Mouse (Mus musculus): ENCODE data around the gene Twf2. TPM values are rescaled to one million over a fixed set of nuclear protein-coding genes. Genes with fewer than 3 reads are reported as not detected.

Twf2 gene
- polyA plus RNA-seq, 1 experiment: 54.7 TPM

DNA sequence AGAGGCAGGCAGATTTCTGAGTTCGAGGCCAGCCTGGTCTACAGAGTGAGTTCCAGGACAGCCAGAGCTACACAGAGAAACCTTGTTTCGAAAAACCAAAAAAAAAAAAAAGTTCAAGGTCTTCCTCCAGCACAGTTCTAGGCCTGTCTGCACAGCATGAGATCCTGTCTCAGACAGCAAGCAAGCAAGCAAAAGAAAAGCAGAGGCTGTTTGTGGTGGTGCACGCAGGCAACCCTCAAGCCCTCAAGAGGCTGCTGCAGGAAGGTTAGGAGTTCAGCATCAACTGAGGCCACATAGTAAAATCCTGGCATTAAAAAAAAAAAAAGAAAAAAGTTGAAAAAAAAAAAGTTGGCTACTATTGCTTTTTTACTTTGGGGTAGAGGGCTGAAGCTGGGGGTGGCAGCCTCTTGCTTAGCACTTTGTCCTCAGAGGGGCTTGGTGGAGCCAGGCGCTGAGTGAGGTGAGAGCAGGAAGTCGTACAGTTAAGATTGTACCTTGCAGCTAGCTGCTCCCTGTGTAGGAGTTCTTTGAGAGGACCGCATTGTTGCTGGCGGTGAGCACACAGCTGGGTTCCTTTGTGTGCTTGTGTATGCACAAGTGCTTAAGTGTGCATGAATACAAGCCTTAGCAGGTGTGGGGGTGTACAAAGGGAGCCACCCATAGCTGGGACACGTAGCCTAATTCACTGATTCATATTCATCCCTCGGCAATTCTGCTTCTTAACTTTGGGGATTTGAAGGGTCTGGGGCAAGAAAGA lies 8.1 kb downstream of the Twf2 start:
- H3K79me2 ChIP-seq (ENCODE audit: control insufficient read depth, insufficient read depth): no peaks in the 10 kb centered on the region
- H3K27me3 ChIP-seq (ENCODE audit: control insufficient read depth, insufficient read depth, insufficient read length): no peaks in the 10 kb centered on the region
- H3K79me3 ChIP-seq (ENCODE audit: low read depth): no peaks in the 10 kb centered on the region
- no peak overlapping the region for H3ac ChIP-seq (ENCODE audit: control insufficient read depth, insufficient read length, low read depth)
- H3K36me3 ChIP-seq (ENCODE audit: control insufficient read depth, insufficient read depth): peaks cover 7% of the 10 kb centered on the region
- TF ChIP-seq CTCF (IDR thresholded peaks at IDR 0.05; ENCODE audit: control insufficient read depth, insufficient read depth, insufficient read length) (no peak), MYOD1 (IDR thresholded peaks at IDR 0.05; ENCODE audit: control insufficient read depth, insufficient read length, low read depth) (no peak), MYOG (IDR thresholded peaks at IDR 0.05; ENCODE audit: control insufficient read depth, extremely low read depth, insufficient read length) (no peak), FOSL1 (IDR thresholded peaks at IDR 0.05; ENCODE audit: insufficient read depth, low read length, poor library complexity, severe bottlenecking) (no peak), USF1 (IDR thresholded peaks at IDR 0.05; ENCODE audit: low read depth) (no peak), CEBPB (IDR thresholded peaks at IDR 0.05; ENCODE audit: low read depth) (no peak), MAX (IDR thresholded peaks at IDR 0.05) (no peak)
- no peak overlapping the region for H3K4me3 ChIP-seq (ENCODE audit: insufficient read depth, poor library complexity, severe bottlenecking)

- TF ChIP-seq MYOD1 (IDR thresholded peaks at IDR 0.05; ENCODE audit: control insufficient read depth, insufficient read length, low read depth) (no peak), CEBPB (IDR thresholded peaks at IDR 0.05; ENCODE audit: low read depth) (peak; percentile 4), USF1 (IDR thresholded peaks at IDR 0.05; ENCODE audit: low read depth) (peak; percentile 7), CTCF (IDR thresholded peaks at IDR 0.05; ENCODE audit: control insufficient read depth, insufficient read depth, insufficient read length) (peak; percentile 100)
- no peak overlapping the region for H3K4me3 ChIP-seq (ENCODE audit: insufficient read depth, poor library complexity, severe bottlenecking)
- H3ac ChIP-seq (ENCODE audit: control insufficient read depth, insufficient read length, low read depth): peak overlapping the region; percentile 16
Observed at GRCm38 (mm10) chr9:106211680-106212593, 9.0 kb downstream of the Twf2 start.

DNA sequence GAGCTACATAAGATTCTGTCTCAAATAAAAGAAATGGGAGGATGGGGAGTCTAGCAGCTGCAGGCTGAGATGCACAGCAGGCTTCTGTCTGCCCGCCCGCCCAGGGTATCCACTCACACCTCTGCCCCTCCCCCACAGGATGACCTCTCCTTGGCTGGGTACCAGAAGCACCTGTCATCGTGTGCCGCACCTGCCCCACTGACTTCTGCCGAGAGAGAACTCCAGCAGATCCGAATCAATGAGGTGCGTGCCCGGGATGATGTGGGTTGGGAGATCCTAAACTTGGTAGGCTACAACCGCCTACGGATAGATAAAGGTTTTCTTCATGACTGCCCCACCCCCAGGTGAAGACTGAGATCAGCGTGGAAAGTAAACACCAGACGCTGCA lies 9.7 kb downstream of the Twf2 start:
- H3K79me3 ChIP-seq (ENCODE audit: low read depth): no peaks in the 10 kb centered on the region
- no peaks in the 10 kb centered on the region for H3K27me3 ChIP-seq (ENCODE audit: control insufficient read depth, insufficient read depth, insufficient read length)
- no peak overlapping the region for H3ac ChIP-seq (ENCODE audit: control insufficient read depth, insufficient read length, low read depth)
- no peak for TF ChIP-seq MYOD1 (IDR thresholded peaks at IDR 0.05; ENCODE audit: control insufficient read depth, insufficient read length, low read depth)
- TF ChIP-seq MAX (IDR thresholded peaks at IDR 0.05): no peak
- TF ChIP-seq CEBPB (IDR thresholded peaks at IDR 0.05; ENCODE audit: low read depth): no peak
- no peak for TF ChIP-seq FOSL1 (IDR thresholded peaks at IDR 0.05; ENCODE audit: insufficient read depth, low read length, poor library complexity, severe bottlenecking)
- TF ChIP-seq MYOG (IDR thresholded peaks at IDR 0.05; ENCODE audit: control insufficient read depth, extremely low read depth, insufficient read length): no peak
- no peak for TF ChIP-seq USF1 (IDR thresholded peaks at IDR 0.05; ENCODE audit: low read depth)
- no peak for TF ChIP-seq CTCF (IDR thresholded peaks at IDR 0.05; ENCODE audit: control insufficient read depth, insufficient read depth, insufficient read length)
- peaks cover 7% of the 10 kb centered on the region for H3K36me3 ChIP-seq (ENCODE audit: control insufficient read depth, insufficient read depth)
- no peaks in the 10 kb centered on the region for H3K79me2 ChIP-seq (ENCODE audit: control insufficient read depth, insufficient read depth)
- H3K4me3 ChIP-seq (ENCODE audit: insufficient read depth, poor library complexity, severe bottlenecking): no peak overlapping the region

More at GRCm38 (mm10) chr9:106211680-106212593, 9.0 kb downstream of the Twf2 start:
- no peaks in the 10 kb centered on the region for H3K27me3 ChIP-seq (ENCODE audit: control insufficient read depth, insufficient read depth, insufficient read length)
- no peaks in the 10 kb centered on the region for H3K79me3 ChIP-seq (ENCODE audit: low read depth)
- H3K36me3 ChIP-seq (ENCODE audit: control insufficient read depth, insufficient read depth): peaks cover 7% of the 10 kb centered on the region
- H3K79me2 ChIP-seq (ENCODE audit: control insufficient read depth, insufficient read depth): no peaks in the 10 kb centered on the region

- H3K4me3 ChIP-seq (ENCODE audit: insufficient read depth, poor library complexity, severe bottlenecking): no peak overlapping the region
- peaks cover 7% of the 10 kb centered on the region for H3K36me3 ChIP-seq (ENCODE audit: control insufficient read depth, insufficient read depth)
- no peaks in the 10 kb centered on the region for H3K27me3 ChIP-seq (ENCODE audit: control insufficient read depth, insufficient read depth, insufficient read length)
- no peaks in the 10 kb centered on the region for H3K79me3 ChIP-seq (ENCODE audit: low read depth)
- no peak overlapping the region for H3ac ChIP-seq (ENCODE audit: control insufficient read depth, insufficient read length, low read depth)
- TF ChIP-seq CTCF (IDR thresholded peaks at IDR 0.05; ENCODE audit: control insufficient read depth, insufficient read depth, insufficient read length) (no peak), CEBPB (IDR thresholded peaks at IDR 0.05; ENCODE audit: low read depth) (no peak), FOSL1 (IDR thresholded peaks at IDR 0.05; ENCODE audit: insufficient read depth, low read length, poor library complexity, severe bottlenecking) (no peak), MYOD1 (IDR thresholded peaks at IDR 0.05; ENCODE audit: control insufficient read depth, insufficient read length, low read depth) (no peak), MYOG (IDR thresholded peaks at IDR 0.05; ENCODE audit: control insufficient read depth, extremely low read depth, insufficient read length) (no peak), USF1 (IDR thresholded peaks at IDR 0.05; ENCODE audit: low read depth) (no peak), MAX (IDR thresholded peaks at IDR 0.05) (no peak)
- no peaks in the 10 kb centered on the region for H3K79me2 ChIP-seq (ENCODE audit: control insufficient read depth, insufficient read depth)
Observed at GRCm38 (mm10) chr9:106215341-106216125, 12.6 kb downstream of the Twf2 start.

DNA sequence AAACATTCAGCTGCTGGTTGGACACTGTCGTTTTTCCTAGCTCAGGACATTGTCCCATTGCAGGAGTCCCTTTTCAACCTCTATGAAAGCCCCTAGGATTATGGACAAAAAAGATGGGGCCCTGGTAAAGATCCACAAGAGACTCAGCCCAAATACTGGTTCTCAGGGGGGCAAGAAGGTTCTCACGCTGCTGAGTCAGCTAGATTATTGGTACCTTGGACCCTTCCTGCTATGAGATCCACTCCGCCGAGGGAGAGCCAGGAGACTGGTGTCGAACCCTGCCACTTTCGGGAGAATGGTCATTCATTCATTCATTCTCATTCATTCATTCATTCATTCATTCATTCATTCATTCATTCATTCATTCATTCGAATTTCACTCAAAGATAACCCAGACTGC lies 14.1 kb downstream of the Twf2 start:
- Histone ChIP-seq H3K4me3 (ENCODE audit: insufficient read depth, poor library complexity, severe bottlenecking) (no peak overlapping the region), H3K79me3 (ENCODE audit: low read depth) (no peaks in the 10 kb centered on the region), H3ac (ENCODE audit: control insufficient read depth, insufficient read length, low read depth) (no peak overlapping the region), H3K27me3 (ENCODE audit: control insufficient read depth, insufficient read depth, insufficient read length) (no peaks in the 10 kb centered on the region), H3K36me3 (ENCODE audit: control insufficient read depth, insufficient read depth) (peaks cover 7% of the 10 kb centered on the region), H3K79me2 (ENCODE audit: control insufficient read depth, insufficient read depth) (no peaks in the 10 kb centered on the region)
- TF ChIP-seq FOSL1 (IDR thresholded peaks at IDR 0.05; ENCODE audit: insufficient read depth, low read length, poor library complexity, severe bottlenecking) (no peak), CTCF (IDR thresholded peaks at IDR 0.05; ENCODE audit: control insufficient read depth, insufficient read depth, insufficient read length) (no peak), USF1 (IDR thresholded peaks at IDR 0.05; ENCODE audit: low read depth) (no peak), CEBPB (IDR thresholded peaks at IDR 0.05; ENCODE audit: low read depth) (no peak), MYOG (IDR thresholded peaks at IDR 0.05; ENCODE audit: control insufficient read depth, extremely low read depth, insufficient read length) (no peak), MYOD1 (IDR thresholded peaks at IDR 0.05; ENCODE audit: control insufficient read depth, insufficient read length, low read depth) (no peak), MAX (IDR thresholded peaks at IDR 0.05) (no peak)

All from C2C12 (cell line).